Mouse (Mus musculus) lung, postnatal 10 days (tissue): ENCODE measurements at regions not wholly inside any gene's neighbourhood (a gene's known extent, or its start where the extent isn't known, plus 50 kb on each side); places are given as distances from the start of the nearest gene placed in this dataset.

Experiments used
- DNase-seq: peaks from one replicate; pipeline ENCODE4 v3.0.0; 2021

GRCm38 (mm10) chr2:83224018-83224417 is 280.6 kb downstream of the Fsip2 start:
- DNase-seq, result no peak

DNA sequence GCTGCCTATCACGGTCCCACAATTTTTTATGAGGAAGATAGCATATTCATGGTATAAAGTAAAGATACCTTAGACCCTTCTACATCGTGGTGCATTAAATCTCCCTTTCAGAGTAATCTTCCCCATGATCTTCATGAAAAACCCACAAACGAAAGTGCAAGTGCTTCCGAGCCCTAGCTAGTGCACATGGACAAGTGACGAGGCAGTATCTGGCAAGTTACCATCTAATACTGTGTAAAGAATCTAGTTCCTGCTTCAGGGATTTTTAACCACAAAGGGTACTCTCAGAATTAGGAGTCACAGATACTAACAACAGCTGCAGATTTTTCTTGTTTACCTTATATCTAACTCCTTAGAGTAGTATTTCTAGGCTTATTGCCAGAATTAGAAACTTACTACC is 282.8 kb downstream of the Fsip2 start:
- no peak for DNase-seq

DNA sequence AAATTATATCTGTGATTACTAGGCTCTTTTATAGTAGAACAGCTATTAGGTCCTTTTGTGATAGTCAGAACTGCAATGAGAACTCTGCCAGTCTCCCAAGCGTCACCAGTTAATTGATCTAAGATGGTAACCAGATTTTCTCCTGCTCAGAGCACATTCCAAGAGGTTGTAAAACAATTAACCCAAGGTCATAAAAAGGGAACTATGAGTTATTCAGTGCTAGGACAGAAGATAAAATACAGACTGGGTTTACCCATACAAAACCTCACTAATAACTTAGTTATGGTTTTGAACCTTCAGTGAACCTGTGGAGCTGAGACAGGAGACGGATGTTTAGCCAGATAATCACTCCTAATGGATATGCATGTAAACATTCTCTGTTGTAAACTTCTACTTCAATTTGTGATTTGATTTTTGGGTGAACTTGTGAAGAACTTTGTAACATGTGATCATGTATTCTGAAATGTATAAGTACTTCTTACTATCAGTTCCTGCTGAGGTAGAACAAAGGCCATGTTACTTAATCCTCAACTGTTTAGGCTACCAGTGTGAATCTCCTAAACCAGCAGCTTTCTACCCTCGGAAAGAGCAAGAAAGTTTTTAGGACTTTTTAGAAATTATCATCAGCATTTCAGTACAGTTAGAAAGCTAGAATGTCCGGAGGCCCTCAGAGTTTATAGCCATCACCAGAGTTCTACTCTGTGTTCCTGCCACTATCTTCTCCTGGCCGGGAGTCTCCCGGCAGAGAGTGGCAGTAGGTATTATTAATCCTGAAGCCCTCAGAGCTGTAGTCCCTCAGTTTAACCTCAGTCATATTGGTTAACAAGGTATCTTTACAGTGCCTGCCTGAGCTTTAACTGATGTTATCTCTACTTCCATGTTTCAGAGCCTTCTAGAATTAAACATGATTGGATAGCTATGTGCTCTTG is 308.0 kb downstream of the Fsip2 start:
- DNase-seq, result no peak

- no peak for DNase-seq
Observed at GRCm38 (mm10) chr2:83256811-83257321, 313.4 kb downstream of the Fsip2 start.

DNA sequence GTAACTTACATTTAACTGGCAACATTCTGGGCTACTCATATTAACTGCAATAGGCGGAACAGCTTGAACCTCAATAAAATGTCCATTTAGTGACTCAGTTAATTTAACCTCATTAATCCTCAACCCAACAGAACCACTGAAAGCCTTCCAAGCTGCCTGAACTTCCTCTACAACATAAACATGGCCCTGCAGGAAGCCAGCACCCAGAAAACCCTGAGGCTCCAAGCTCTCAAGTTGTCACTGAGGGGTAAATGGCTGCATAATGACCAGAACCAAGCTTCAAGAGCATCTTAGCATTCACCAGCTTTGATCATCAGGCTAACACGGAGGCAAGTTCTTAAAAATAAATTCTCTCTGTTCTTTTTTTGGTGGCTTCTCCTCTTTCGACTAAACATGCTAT is 315.2 kb downstream of the Fsip2 start:
- DNase-seq, result no peak

- no peak for DNase-seq
Observed at GRCm38 (mm10) chr2:83303515-83303914, 340.7 kb upstream of the Zc3h15 start.

GRCm38 (mm10) chr2:83332056-83332769 is 312.0 kb upstream of the Zc3h15 start:
- DNase-seq, result peak; percentile 6

- no peak for DNase-seq
Observed at GRCm38 (mm10) chr2:83332770-83333157, 311.5 kb upstream of the Zc3h15 start.

- peak; percentile 26 for DNase-seq
Observed at GRCm38 (mm10) chr2:83337364-83337763, 306.9 kb upstream of the Zc3h15 start.

GRCm38 (mm10) chr2:83340168-83340567 is 304.1 kb upstream of the Zc3h15 start:
- no peak for DNase-seq
